In the genomic region with DNA sequence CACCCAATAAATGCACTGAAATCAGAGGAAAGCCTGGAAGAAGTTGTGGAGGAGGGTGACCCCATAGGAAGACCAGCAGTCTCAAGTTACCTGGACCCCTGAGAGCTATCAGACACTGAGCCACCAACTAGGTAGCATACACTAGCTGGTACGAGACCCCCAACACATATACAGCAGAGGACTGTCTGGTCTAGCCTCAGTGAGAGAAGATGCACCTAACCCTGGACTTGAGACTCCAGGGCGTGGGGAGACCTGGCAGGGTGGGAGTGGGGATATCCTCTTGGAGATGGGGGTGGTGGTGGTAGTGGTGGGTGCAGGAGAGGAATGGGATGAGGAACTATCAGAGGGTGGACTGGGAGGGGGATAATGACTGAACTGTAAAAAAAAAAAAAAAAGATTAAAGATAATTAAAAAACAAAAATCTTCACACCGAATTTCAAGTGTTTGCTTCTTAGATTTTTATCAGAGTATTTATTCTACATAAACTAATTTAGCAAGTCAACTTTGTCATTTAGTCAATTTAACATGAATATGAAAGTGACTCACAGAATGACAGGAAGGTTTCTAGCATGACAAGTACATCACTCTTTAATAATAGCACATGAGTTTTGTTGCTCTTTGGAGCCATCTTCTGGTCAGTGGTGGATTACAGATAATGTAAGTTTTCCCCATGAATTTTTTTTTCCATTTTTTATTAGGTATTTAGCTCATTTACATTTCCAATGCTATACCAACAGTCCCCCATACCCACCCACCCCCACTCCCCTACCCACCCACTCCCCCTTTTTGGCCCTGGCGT, we compare ENCODE assay signal across 9 mouse cellular contexts.
DNase-seq lines count a peak whose midpoint lies in the region; ATAC-seq and TF ChIP-seq lines count a peak whose summit lies in the region.
"Had no signal": no experiment of that assay in that cellular context is flagged by ENCODE, and none has a peak within 500 bp of the region (broad histone marks: within the 10 kb centered on the region; RNA-seq: fewer than 3 reads in every experiment).

No protein-coding gene starts in this region.

- H3K4me1 ChIP-seq in hindbrain, embryonic 11.5 days (replicated peaks; ENCODE audit: control insufficient read depth, insufficient read depth, low read length): no peaks in the 10 kb centered on the region
- H3K4me1 ChIP-seq in hindbrain, embryonic 10.5 days (replicated peaks): no peaks in the 10 kb centered on the region
- H3K4me1 ChIP-seq in lung, adult 2 months (ENCODE audit: control insufficient read depth, insufficient read depth, low read length): no peaks in the 10 kb centered on the region
- H3K4me1 ChIP-seq: liver, embryonic 13.5 days had no signal

- no peaks in the 10 kb centered on the region for H3K9me3 ChIP-seq in hindbrain, embryonic 11.5 days (ENCODE audit: control insufficient read depth, low read length)
- H3K9me3 ChIP-seq in hindbrain, embryonic 10.5 days: no peaks in the 10 kb centered on the region
- H3K9me3 ChIP-seq: liver, embryonic 13.5 days had no signal

- TF ChIP-seq CTCF in lung, adult 2 months (IDR thresholded peaks at IDR 0.05; ENCODE audit: insufficient read depth, low read length): peak; percentile 51

- no peaks in the 10 kb centered on the region for H3K36me3 ChIP-seq in hindbrain, embryonic 11.5 days (ENCODE audit: control insufficient read depth, insufficient read depth, low read length)
- H3K36me3 ChIP-seq in hindbrain, embryonic 10.5 days: no peaks in the 10 kb centered on the region
- H3K36me3 ChIP-seq: liver, embryonic 13.5 days had no signal

- WGBS in hindbrain, embryonic 11.5 days: 72% methylated on average over 3 of the region's 4 CpGs
- 77% methylated on average over 4 of the region's 4 CpGs for WGBS in hindbrain, embryonic 10.5 days
- whole genome bisulfite sequencing in lung, adult 2 months: 69% methylated on average over 4 of the region's 4 CpGs

- H3K27me3 ChIP-seq in hindbrain, embryonic 11.5 days (ENCODE audit: control insufficient read depth, insufficient read depth, low read length): no peaks in the 10 kb centered on the region
- no peaks in the 10 kb centered on the region for H3K27me3 ChIP-seq in hindbrain, embryonic 10.5 days (ENCODE audit: insufficient read depth, poor library complexity, severe bottlenecking)
- H3K27me3 ChIP-seq: liver, embryonic 13.5 days had no signal

- no peak for ATAC-seq in hindbrain, embryonic 11.5 days (ENCODE audit: low FRiP score)
- ATAC-seq in common myeloid progenitor, adult 5-6 weeks (replicated peaks; ENCODE audit: low read depth, poor library complexity, severe bottlenecking): peak; percentile 72; the same call in 1 of the 2 replicates

- H3K27ac ChIP-seq in hindbrain, embryonic 11.5 days (ENCODE audit: low read depth, low read length): no peak overlapping the region
- H3K27ac ChIP-seq in hindbrain, embryonic 10.5 days: no peak overlapping the region
- H3K27ac ChIP-seq: liver, embryonic 13.5 days had no signal

- DNase-seq in hindbrain, embryonic 11.5 days (ENCODE audit: low spot score): peak; percentile 49
- DNase-seq in hindbrain, embryonic 10.5 days (ENCODE audit: low spot score): no peak
- peak; percentile 20 for DNase-seq in urinary bladder, postnatal 25 days (ENCODE audit: low spot score)
- DNase-seq in urinary bladder, postnatal 10 days (ENCODE audit: low spot score): no peak
- no peak for DNase-seq in lung, adult 2 months
- DNase-seq in thymus, postnatal 14 days: peak; percentile 51
- no peak for DNase-seq in right cerebral cortex, postnatal 4 days
- DNase-seq: liver, embryonic 13.5 days had no signal

- H3K9ac ChIP-seq in hindbrain, embryonic 11.5 days (ENCODE audit: low read depth, low read length): no peak overlapping the region
- H3K9ac ChIP-seq: liver, embryonic 13.5 days had no signal

- no peak overlapping the region for H3K4me3 ChIP-seq in hindbrain, embryonic 11.5 days (ENCODE audit: low read depth, low read length)
- H3K4me3 ChIP-seq in hindbrain, embryonic 10.5 days: no peak overlapping the region
- H3K4me3 ChIP-seq in lung, adult 2 months (replicated peaks; ENCODE audit: extremely low read depth, low read depth, low read length): no peak overlapping the region
- H3K4me3 ChIP-seq: liver, embryonic 13.5 days had no signal

- TF ChIP-seq POLR2A in lung, adult 2 months (IDR thresholded peaks at IDR 0.05; ENCODE audit: borderline replicate concordance, extremely low read depth, low read depth, low read length): no peak

- no peak overlapping the region for H3K4me2 ChIP-seq in hindbrain, embryonic 11.5 days (replicated peaks; ENCODE audit: low read depth, low read length)
- H3K4me2 ChIP-seq: liver, embryonic 13.5 days had no signal

Comparison
In these comparisons a context has a peak if more than half of its experiments do, and no peak if none do; other contexts are left out.
1. DNase-seq: peak in hindbrain, embryonic 11.5 days (single experiment), urinary bladder, postnatal 25 days (single experiment) and thymus, postnatal 14 days (single experiment); none in hindbrain, embryonic 10.5 days (single experiment), urinary bladder, postnatal 10 days (single experiment), lung, adult 2 months (single experiment) and right cerebral cortex, postnatal 4 days (single experiment).